Mouse (Mus musculus): ENCODE results near the gene Tnni3k. TPM values are rescaled to one million over a fixed set of nuclear protein-coding genes. Genes with fewer than 3 reads are reported as not detected.

Gene Tnni3k
- polyA plus RNA-seq, 1 experiment from 2014 or later: not detected

- Histone ChIP-seq H3K27ac (replicated peaks) (no peak overlapping the region), H3K4me1 (0 out of 2 replicates have a peak, but pooled peaks cover 3% of the 10 kb centered on the region), H3K9me3 (replicated peaks) (no peaks in the 10 kb centered on the region), H3K4me3 (no peak overlapping the region), H3K27me3 (ENCODE audit: low read depth, poor library complexity, severe bottlenecking) (no peaks in the 10 kb centered on the region), H3K36me3 (no peaks in the 10 kb centered on the region)
- no peak for DNase-seq (ENCODE audit: low spot score)
- 76% methylated on average over 1 of the region's 1 CpGs for WGBS
Observed at GRCm38 (mm10) chr3:154915566-154915965, 139.6 kb downstream of the Tnni3k start.

GRCm38 (mm10) chr3:154913641-154914040, 141.6 kb downstream of the Tnni3k start:
- H3K4me1 ChIP-seq: 0 out of 2 replicates have a peak, but pooled peaks cover 3% of the 10 kb centered on the region
- H3K36me3 ChIP-seq: no peaks in the 10 kb centered on the region
- no peak overlapping the region for H3K4me3 ChIP-seq
- no peak overlapping the region for H3K27ac ChIP-seq (replicated peaks)
- DNase-seq (ENCODE audit: low spot score): no peak
- H3K27me3 ChIP-seq (ENCODE audit: low read depth, poor library complexity, severe bottlenecking): no peaks in the 10 kb centered on the region
- no peaks in the 10 kb centered on the region for H3K9me3 ChIP-seq (replicated peaks)
- WGBS: 73% methylated on average over 6 of the region's 6 CpGs

- Histone ChIP-seq H3K36me3 (no peaks in the 10 kb centered on the region), H3K27me3 (ENCODE audit: low read depth, poor library complexity, severe bottlenecking) (no peaks in the 10 kb centered on the region), H3K27ac (replicated peaks) (no peak overlapping the region), H3K9me3 (replicated peaks) (no peaks in the 10 kb centered on the region), H3K4me3 (no peak overlapping the region), H3K4me1 (no peaks in the 10 kb centered on the region)
- 63% methylated on average over 7 of the region's 7 CpGs for WGBS
- peak; percentile 19 for DNase-seq (ENCODE audit: low spot score)
Observed at GRCm38 (mm10) chr3:154896737-154897136, 158.5 kb downstream of the Tnni3k start.

GRCm38 (mm10) chr3:154893225-154893624, 162.0 kb downstream of the Tnni3k start:
- Histone ChIP-seq H3K27me3 (ENCODE audit: low read depth, poor library complexity, severe bottlenecking) (no peaks in the 10 kb centered on the region), H3K4me1 (no peaks in the 10 kb centered on the region), H3K4me3 (no peak overlapping the region), H3K9me3 (replicated peaks) (no peaks in the 10 kb centered on the region), H3K27ac (replicated peaks) (no peak overlapping the region), H3K36me3 (no peaks in the 10 kb centered on the region)
- no peak for DNase-seq (ENCODE audit: low spot score)
- WGBS: 97% methylated on average over 3 of the region's 3 CpGs

GRCm38 (mm10) chr3:154885452-154885851, 169.8 kb downstream of the Tnni3k start:
- Histone ChIP-seq H3K27me3 (ENCODE audit: low read depth, poor library complexity, severe bottlenecking) (no peaks in the 10 kb centered on the region), H3K4me3 (no peak overlapping the region), H3K9me3 (replicated peaks) (no peaks in the 10 kb centered on the region), H3K27ac (replicated peaks) (no peak overlapping the region), H3K4me1 (peaks cover 10% of the 10 kb centered on the region; the same call in 1 of the 2 replicates), H3K36me3 (no peaks in the 10 kb centered on the region)
- 31% methylated on average over 5 of the region's 5 CpGs for WGBS
- DNase-seq (ENCODE audit: low spot score): no peak

GRCm38 (mm10) chr3:154885048-154885447, 170.2 kb downstream of the Tnni3k start:
- Histone ChIP-seq H3K27me3 (ENCODE audit: low read depth, poor library complexity, severe bottlenecking) (no peaks in the 10 kb centered on the region), H3K9me3 (replicated peaks) (no peaks in the 10 kb centered on the region), H3K27ac (replicated peaks) (no peak overlapping the region), H3K4me1 (peaks cover 10% of the 10 kb centered on the region; the same call in 1 of the 2 replicates), H3K36me3 (no peaks in the 10 kb centered on the region), H3K4me3 (no peak overlapping the region)
- whole genome bisulfite sequencing: 57% methylated on average over 5 of the region's 5 CpGs
- no peak for DNase-seq (ENCODE audit: low spot score)

- no peak for DNase-seq (ENCODE audit: low spot score)
- WGBS: 79% methylated on average over 2 of the region's 2 CpGs
- Histone ChIP-seq H3K27me3 (ENCODE audit: low read depth, poor library complexity, severe bottlenecking) (no peaks in the 10 kb centered on the region), H3K27ac (replicated peaks) (no peak overlapping the region), H3K9me3 (replicated peaks) (no peaks in the 10 kb centered on the region), H3K4me1 (peaks cover 10% of the 10 kb centered on the region; the same call in 1 of the 2 replicates), H3K36me3 (no peaks in the 10 kb centered on the region), H3K4me3 (no peak overlapping the region)
Observed at GRCm38 (mm10) chr3:154881428-154881986, 173.7 kb downstream of the Tnni3k start.

- H3K4me1 ChIP-seq: peaks cover 8% of the 10 kb centered on the region; the same call in 1 of the 2 replicates
- WGBS: 68% methylated on average over 4 of the region's 4 CpGs
Observed at GRCm38 (mm10) chr3:154880536-154880939, 174.7 kb downstream of the Tnni3k start.

GRCm38 (mm10) chr3:154880108-154880507, 175.1 kb downstream of the Tnni3k start:
- Histone ChIP-seq H3K4me3 (no peak overlapping the region), H3K27me3 (ENCODE audit: low read depth, poor library complexity, severe bottlenecking) (no peaks in the 10 kb centered on the region), H3K4me1 (0 out of 2 replicates have a peak, but pooled peaks cover 4% of the 10 kb centered on the region), H3K27ac (replicated peaks) (no peak overlapping the region), H3K36me3 (no peaks in the 10 kb centered on the region), H3K9me3 (replicated peaks) (no peaks in the 10 kb centered on the region)
- no peak for DNase-seq (ENCODE audit: low spot score)
- 87% methylated on average over 5 of the region's 5 CpGs for WGBS

More at GRCm38 (mm10) chr3:154880536-154880939, 174.7 kb downstream of the Tnni3k start:
- no peak for DNase-seq (ENCODE audit: low spot score)
- Histone ChIP-seq H3K36me3 (no peaks in the 10 kb centered on the region), H3K4me3 (no peak overlapping the region), H3K27me3 (ENCODE audit: low read depth, poor library complexity, severe bottlenecking) (no peaks in the 10 kb centered on the region), H3K9me3 (replicated peaks) (no peaks in the 10 kb centered on the region), H3K27ac (replicated peaks) (no peak overlapping the region)

GRCm38 (mm10) chr3:154879515-154879914, 175.7 kb downstream of the Tnni3k start:
- Histone ChIP-seq H3K27ac (replicated peaks) (no peak overlapping the region), H3K4me1 (0 out of 2 replicates have a peak, but pooled peaks cover 2% of the 10 kb centered on the region), H3K36me3 (no peaks in the 10 kb centered on the region), H3K4me3 (no peak overlapping the region), H3K27me3 (ENCODE audit: low read depth, poor library complexity, severe bottlenecking) (no peaks in the 10 kb centered on the region), H3K9me3 (replicated peaks) (no peaks in the 10 kb centered on the region)
- no peak for DNase-seq (ENCODE audit: low spot score)
- WGBS: 73% methylated on average over 2 of the region's 2 CpGs

GRCm38 (mm10) chr3:154879080-154879479, 176.1 kb downstream of the Tnni3k start:
- Histone ChIP-seq H3K27ac (replicated peaks) (no peak overlapping the region), H3K4me1 (0 out of 2 replicates have a peak, but pooled peaks cover 2% of the 10 kb centered on the region), H3K9me3 (replicated peaks) (no peaks in the 10 kb centered on the region), H3K4me3 (no peak overlapping the region), H3K27me3 (ENCODE audit: low read depth, poor library complexity, severe bottlenecking) (no peaks in the 10 kb centered on the region), H3K36me3 (no peaks in the 10 kb centered on the region)
- WGBS: 97% methylated on average over 1 of the region's 1 CpGs
- DNase-seq (ENCODE audit: low spot score): no peak

- Histone ChIP-seq H3K4me1 (no peaks in the 10 kb centered on the region), H3K36me3 (no peaks in the 10 kb centered on the region), H3K4me3 (no peak overlapping the region), H3K9me3 (replicated peaks) (no peaks in the 10 kb centered on the region), H3K27ac (replicated peaks) (no peak overlapping the region), H3K27me3 (ENCODE audit: low read depth, poor library complexity, severe bottlenecking) (no peaks in the 10 kb centered on the region)
- DNase-seq (ENCODE audit: low spot score): no peak
- WGBS: 90% methylated on average over 4 of the region's 4 CpGs
Observed at GRCm38 (mm10) chr3:154868807-154869206, 186.4 kb downstream of the Tnni3k start.

- H3K4me1 ChIP-seq: no peaks in the 10 kb centered on the region
- 85% methylated on average over 6 of the region's 6 CpGs for WGBS
- no peaks in the 10 kb centered on the region for H3K36me3 ChIP-seq
- no peak overlapping the region for H3K27ac ChIP-seq (replicated peaks)
- DNase-seq (ENCODE audit: low spot score): no peak
- H3K27me3 ChIP-seq (ENCODE audit: low read depth, poor library complexity, severe bottlenecking): no peaks in the 10 kb centered on the region
- no peaks in the 10 kb centered on the region for H3K9me3 ChIP-seq (replicated peaks)
- no peak overlapping the region for H3K4me3 ChIP-seq
Observed at GRCm38 (mm10) chr3:154861921-154862320, 193.3 kb downstream of the Tnni3k start.
